Comparison of ENCODE assay signal across 10 mouse cellular contexts in the genomic region with DNA sequence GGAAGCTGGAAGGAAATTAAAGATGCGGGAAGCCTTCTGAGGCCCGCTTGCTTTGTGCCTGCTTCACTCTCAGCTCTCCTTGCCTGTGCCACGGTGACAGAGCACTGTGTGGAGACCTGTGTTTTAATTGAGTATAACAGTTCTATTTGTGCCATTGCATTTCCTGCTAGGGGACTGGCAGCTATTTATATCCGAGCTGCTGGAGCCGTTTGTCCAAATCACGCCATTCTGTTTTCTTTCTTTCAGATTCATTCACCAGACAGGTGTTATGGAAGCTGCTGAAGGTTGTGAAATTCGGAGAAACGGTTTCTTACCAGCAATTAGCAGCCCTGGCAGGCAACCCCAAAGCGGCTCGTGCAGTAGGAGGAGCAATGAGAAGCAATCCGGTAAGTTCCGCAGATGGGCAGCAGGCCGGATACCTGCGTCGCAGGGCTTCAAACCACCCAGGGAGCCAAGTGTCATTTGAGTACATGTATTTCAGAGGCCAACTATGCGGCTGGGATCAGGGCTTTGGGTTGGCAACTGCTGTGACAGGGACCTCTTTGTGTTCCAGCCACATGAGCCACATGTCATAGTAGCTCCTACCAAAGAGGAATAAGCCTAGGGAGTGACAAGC.
DNase-seq lines count a peak whose midpoint lies in the region; ATAC-seq and TF ChIP-seq lines count a peak whose summit lies in the region.
"Had no signal": no experiment of that assay in that cellular context is flagged by ENCODE, and none has a peak within 500 bp of the region (broad histone marks: within the 10 kb centered on the region; RNA-seq: fewer than 3 reads in every experiment).

No protein-coding gene starts in this region.

- WGBS in heart, embryonic 11.5 days (ENCODE audit: insufficient replicate concordance): 65% methylated on average over 16 of the region's 16 CpGs
- WGBS in midbrain, embryonic 15.5 days: 67% methylated on average over 16 of the region's 16 CpGs

- TF ChIP-seq CTCF in layer of hippocampus, adult 2 months (conservative IDR thresholded peaks at IDR 0.05): no peak

- H3K36me3 ChIP-seq in heart, embryonic 11.5 days (ENCODE audit: control insufficient read depth, insufficient read depth, low read length): no peaks in the 10 kb centered on the region
- no peaks in the 10 kb centered on the region for H3K36me3 ChIP-seq in midbrain, embryonic 15.5 days (replicated peaks)
- H3K36me3 ChIP-seq: lung, embryonic 15.5 days had no signal

- H3K4me3 ChIP-seq in layer of hippocampus, adult 2 months: peak overlapping the region; percentile 8; the same call in 1 of the 2 replicates
- H3K4me3 ChIP-seq in heart, embryonic 11.5 days (ENCODE audit: low read depth, low read length): no peak overlapping the region
- no peak overlapping the region for H3K4me3 ChIP-seq in midbrain, embryonic 15.5 days
- H3K4me3 ChIP-seq: lung, embryonic 15.5 days had no signal

- H3K9ac ChIP-seq in heart, embryonic 11.5 days (ENCODE audit: low read depth, low read length): no peak overlapping the region
- no peak overlapping the region for H3K9ac ChIP-seq in midbrain, embryonic 15.5 days
- H3K9ac ChIP-seq: lung, embryonic 15.5 days had no signal

- ATAC-seq in heart, embryonic 11.5 days (replicated peaks; ENCODE audit: insufficient number of reproducible peaks, low FRiP score, low TSS enrichment): no peak
- ATAC-seq in midbrain, embryonic 15.5 days (replicated peaks): no peak

- H3K27ac ChIP-seq in layer of hippocampus, adult 2 months: no peak overlapping the region
- H3K27ac ChIP-seq in heart, embryonic 11.5 days (ENCODE audit: low read depth, low read length): no peak overlapping the region
- peak overlapping the region; percentile 27; the same call in 1 of the 2 replicates for H3K27ac ChIP-seq in midbrain, embryonic 15.5 days
- H3K27ac ChIP-seq: lung, embryonic 15.5 days had no signal

- no peaks in the 10 kb centered on the region for H3K9me3 ChIP-seq in heart, embryonic 11.5 days (replicated peaks; ENCODE audit: control insufficient read depth, low read length)
- no peaks in the 10 kb centered on the region for H3K9me3 ChIP-seq in midbrain, embryonic 15.5 days
- H3K9me3 ChIP-seq: lung, embryonic 15.5 days had no signal

- H3K27me3 ChIP-seq in heart, embryonic 11.5 days (ENCODE audit: control insufficient read depth, insufficient read depth, low read length): no peaks in the 10 kb centered on the region
- H3K27me3 ChIP-seq in midbrain, embryonic 15.5 days (replicated peaks): no peaks in the 10 kb centered on the region
- H3K27me3 ChIP-seq: lung, embryonic 15.5 days had no signal

- peak overlapping the region; percentile 32 for H3K4me2 ChIP-seq in heart, embryonic 11.5 days
- H3K4me2 ChIP-seq in midbrain, embryonic 15.5 days: no peak overlapping the region
- H3K4me2 ChIP-seq: lung, embryonic 15.5 days had no signal

- no peak for DNase-seq in layer of hippocampus, adult 2 months (ENCODE audit: low spot score in 2 of 2)
- DNase-seq in layer of hippocampus, adult 11-12 months (ENCODE audit: low spot score): no peak
- peak; percentile 60 for DNase-seq in cerebellum, adult 9-10 months
- DNase-seq in thymus, postnatal 36 days: no peak
- no peak for DNase-seq in spleen, postnatal 14 days (ENCODE audit: low spot score in 2 of 2)
- no peak for DNase-seq in urinary bladder, adult 2 months (ENCODE audit: low spot score)
- DNase-seq: adrenal gland, postnatal 10 days had no signal

- no peaks in the 10 kb centered on the region for H3K4me1 ChIP-seq in heart, embryonic 11.5 days (ENCODE audit: control insufficient read depth, insufficient read depth, low read length)
- peaks cover 13% of the 10 kb centered on the region for H3K4me1 ChIP-seq in midbrain, embryonic 15.5 days
